Mouse (Mus musculus) heart, embryonic 14.5 days (tissue): ENCODE data around the gene Hoxd9. TPM values are rescaled to one million over a fixed set of nuclear protein-coding genes. Genes with fewer than 3 reads are reported as not detected.

ENCODE experiments used
- ATAC-seq: fragments of 200-750 bp; cut with Nextera tagmentation; 2 replicates; pipeline ENCODE4 v1.8.0; 2017; ENCODE audit warnings: low read depth, moderate TSS enrichment; ENCODE audit not compliant: insufficient number of reproducible peaks, insufficient read depth, low FRiP score
- H3K27ac ChIP-seq, 2 experiments: fragments of 200-500 bp in 1 of 2; fragments of 300-500 bp in 1 of 2; sonication (generic) in 1 of 2; replicated peaks in 1 of 2; 2 replicates each; pipeline ENCODE4 v1.5.1; 2012 to 2014; ENCODE audit warnings: low read depth in 2 of 2, low read length in 2 of 2, control low read depth in 1 of 2, mild to moderate bottlenecking in 1 of 2, mixed read lengths in 1 of 2; ENCODE audit not compliant: control insufficient read depth in 1 of 2, insufficient read depth in 1 of 2
- H3K27me3 ChIP-seq: fragments of 300-500 bp; sonication (generic); 2 replicates; pipeline ENCODE4 v1.6.1; 2014; ENCODE audit warnings: mild to moderate bottlenecking, low read length, control low read depth; ENCODE audit not compliant: control insufficient read depth, insufficient read depth
- H3K36me3 ChIP-seq: fragments of 300-500 bp; sonication (generic); 2 replicates; pipeline ENCODE4 v1.6.1; 2014; ENCODE audit warnings: mild to moderate bottlenecking, control low read depth, low read length, mixed read lengths; ENCODE audit not compliant: control insufficient read depth, insufficient read depth
- H3K4me1 ChIP-seq, 2 experiments: fragments of 200-500 bp in 1 of 2; fragments of 300-500 bp in 1 of 2; sonication (generic) in 1 of 2; 2 replicates each; pipeline ENCODE4 v1.6.1; 2012 to 2014; ENCODE audit warnings: low read length in 2 of 2, control low read depth in 1 of 2, mixed read lengths in 1 of 2; ENCODE audit not compliant: control insufficient read depth in 2 of 2, insufficient read depth in 2 of 2
- H3K4me2 ChIP-seq: fragments of 300-500 bp; sonication (generic); 2 replicates; pipeline ENCODE4 v1.6.1; 2014; ENCODE audit warnings: mild to moderate bottlenecking, low read length
- H3K4me3 ChIP-seq, 2 experiments: fragments of 200-500 bp in 1 of 2; fragments of 300-500 bp in 1 of 2; sonication (generic) in 1 of 2; 2 replicates each; pipeline ENCODE4 v1.5.1; 2012 to 2014; ENCODE audit warnings: low read length in 2 of 2, mild to moderate bottlenecking in 2 of 2, control low read depth in 1 of 2, low read depth in 1 of 2, moderate library complexity in 1 of 2; ENCODE audit not compliant: control insufficient read depth in 1 of 2, insufficient read depth in 1 of 2
- H3K9ac ChIP-seq: fragments of 300-500 bp; sonication (generic); 2 replicates; pipeline ENCODE4 v1.6.1; 2014; ENCODE audit warnings: mild to moderate bottlenecking, low read length
- H3K9me3 ChIP-seq: fragments of 300-500 bp; sonication (generic); 2 replicates; pipeline ENCODE4 v1.6.1; 2016; ENCODE audit warnings: low read length, control low read depth; ENCODE audit not compliant: control insufficient read depth
- WGBS: fragments of 180-500 bp; shearing (Covaris S2); extraction: QIAGEN DNeasy Blood & Tissue Kit; methylation state at CpG from one replicate; pipeline ENCODE4 v1.1.7; 2014; 5-methylcytosine and 5-hydroxymethylcytosine counted together
- polyA plus RNA-seq: library from polyadenylated mRNA; unstranded; fragments of >200 nt; fragmentation: Nextera tagmentation; extraction: Ambion mirVana; gene quantifications from 2 replicates; pipeline ENCODE4 v1.2.1, GENCODE M21; 2014

Hoxd9 gene
- polyA plus RNA-seq, 1 experiment from 2014 or later = 0.22 TPM

DNA sequence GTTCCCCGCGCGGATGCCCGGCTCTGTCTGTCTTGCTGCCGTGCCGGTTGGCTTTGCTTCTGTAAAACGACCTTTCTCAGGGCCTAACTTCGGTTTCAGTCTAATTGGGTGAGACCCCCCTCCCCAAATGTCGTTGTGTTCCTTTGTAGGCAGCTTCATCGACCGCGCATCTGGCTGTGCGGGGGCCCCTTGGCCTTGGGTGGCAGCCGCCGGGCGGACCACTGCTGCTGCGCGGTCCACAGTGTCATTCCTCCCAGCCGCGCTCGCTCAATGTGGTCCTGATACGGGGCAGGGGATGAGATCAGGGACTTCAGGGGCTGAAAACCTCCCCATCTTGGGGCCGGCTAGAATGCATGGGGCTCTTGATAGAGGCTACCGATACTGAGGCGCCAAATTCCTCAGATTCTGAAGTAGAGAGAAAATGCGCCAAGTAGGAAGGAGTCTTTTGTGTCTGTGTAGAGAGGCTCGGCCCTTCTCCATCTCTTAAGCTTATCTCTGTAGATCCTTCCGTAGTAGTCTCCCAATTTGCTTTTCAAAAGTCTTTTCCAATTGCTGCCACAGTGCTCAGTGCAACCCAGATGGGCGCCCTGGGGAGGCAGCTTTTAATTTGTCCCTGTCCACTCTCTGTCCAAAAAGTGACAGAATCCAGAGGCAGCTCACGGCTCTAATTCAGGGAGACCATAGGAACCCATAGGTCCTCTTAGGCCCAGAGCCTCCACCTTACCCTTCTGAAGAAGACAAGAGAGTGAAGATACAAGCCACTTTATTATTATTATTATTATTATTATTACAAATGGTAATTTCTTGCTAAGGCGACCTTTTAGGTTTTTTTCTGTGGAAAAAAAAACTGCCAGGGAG is 9.6 kb upstream of the Hoxd9 start:
- no peak for ATAC-seq
- no peak overlapping the region for H3K27ac ChIP-seq
- WGBS = 2% methylated on average over 31 of the region's 31 CpGs
- H3K4me1 ChIP-seq = no peaks in the 10 kb centered on the region; a peak in 2 of 4 replicates
- H3K27me3 ChIP-seq = peaks cover 98% of the 10 kb centered on the region
- H3K4me2 ChIP-seq = no peak overlapping the region
- no peaks in the 10 kb centered on the region for H3K36me3 ChIP-seq
- H3K4me3 ChIP-seq = no peak overlapping the region
- no peak overlapping the region for H3K9ac ChIP-seq
- no peaks in the 10 kb centered on the region for H3K9me3 ChIP-seq

- H3K36me3 ChIP-seq = no peaks in the 10 kb centered on the region
- peaks cover 98% of the 10 kb centered on the region for H3K27me3 ChIP-seq
- H3K27ac ChIP-seq = no peak overlapping the region
- 3% methylated on average over 12 of the region's 12 CpGs for WGBS
- no peak overlapping the region for H3K4me2 ChIP-seq
- no peak overlapping the region for H3K4me3 ChIP-seq
- ATAC-seq = no peak
- no peaks in the 10 kb centered on the region for H3K9me3 ChIP-seq
- H3K9ac ChIP-seq = no peak overlapping the region
- H3K4me1 ChIP-seq = no peaks in the 10 kb centered on the region; a peak in 1 of 4 replicates
Observed at GRCm38 (mm10) chr2:74688795-74689573, 8.5 kb upstream of the Hoxd9 start.

DNA sequence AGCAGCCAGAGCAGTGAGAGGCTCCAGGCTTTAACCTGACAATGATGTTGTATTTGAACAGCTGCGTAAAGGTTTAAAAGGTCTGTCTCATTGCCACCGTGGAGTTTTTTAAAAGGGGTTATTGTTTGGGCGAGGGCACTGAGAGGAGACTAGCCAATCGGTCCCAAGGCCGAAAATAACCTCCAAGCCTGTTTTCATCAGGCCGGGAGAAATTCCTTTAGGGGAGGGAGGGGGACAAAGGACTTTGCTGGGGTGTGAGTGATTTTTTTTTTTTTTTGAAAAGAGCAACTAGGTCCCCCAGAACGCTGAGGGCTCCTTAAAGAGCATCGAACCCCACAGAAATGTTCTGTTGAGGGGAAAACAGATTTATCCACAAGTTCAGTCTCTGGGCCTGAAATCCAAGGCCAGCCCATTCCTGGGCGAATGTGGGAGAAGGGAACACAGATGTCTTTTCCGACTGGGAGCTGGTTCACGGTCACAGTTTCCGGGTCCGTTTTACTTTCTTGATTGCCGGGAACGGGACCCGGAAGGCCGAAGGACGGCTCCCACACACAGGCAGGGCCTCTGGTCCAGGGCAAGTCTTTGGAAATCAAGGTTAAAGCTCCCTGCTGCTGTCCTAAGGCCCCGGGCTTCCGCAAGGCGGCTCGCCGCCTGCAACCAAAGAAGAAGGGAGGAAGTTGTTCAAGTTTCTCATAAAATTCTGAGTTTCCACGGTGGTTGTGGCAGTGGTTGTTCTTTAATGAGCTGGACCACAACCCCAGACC is 7.8 kb upstream of the Hoxd9 start:
- no peak overlapping the region for H3K4me2 ChIP-seq

GRCm38 (mm10) chr2:74690338-74690716 is 7.2 kb upstream of the Hoxd9 start:
- WGBS = 4% methylated on average over 8 of the region's 8 CpGs
- H3K27ac ChIP-seq = no peak overlapping the region
- peaks cover 98% of the 10 kb centered on the region for H3K27me3 ChIP-seq
- H3K9me3 ChIP-seq = no peaks in the 10 kb centered on the region
- H3K36me3 ChIP-seq = no peaks in the 10 kb centered on the region
- ATAC-seq = no peak
- H3K9ac ChIP-seq = no peak overlapping the region
- H3K4me2 ChIP-seq = no peak overlapping the region
- H3K4me3 ChIP-seq = no peak overlapping the region
- H3K4me1 ChIP-seq = no peaks in the 10 kb centered on the region; a peak in 1 of 4 replicates

More for the DNA sequence above, 7.8 kb upstream of the Hoxd9 start:
- Histone ChIP-seq H3K4me3 (no peak overlapping the region), H3K9ac (no peak overlapping the region), H3K4me1 (no peaks in the 10 kb centered on the region; a peak in 1 of 4 replicates), H3K27ac (no peak overlapping the region), H3K27me3 (peaks cover 98% of the 10 kb centered on the region), H3K36me3 (no peaks in the 10 kb centered on the region), H3K9me3 (no peaks in the 10 kb centered on the region)
- WGBS = 1% methylated on average over 24 of the region's 24 CpGs
- no peak for ATAC-seq

DNA sequence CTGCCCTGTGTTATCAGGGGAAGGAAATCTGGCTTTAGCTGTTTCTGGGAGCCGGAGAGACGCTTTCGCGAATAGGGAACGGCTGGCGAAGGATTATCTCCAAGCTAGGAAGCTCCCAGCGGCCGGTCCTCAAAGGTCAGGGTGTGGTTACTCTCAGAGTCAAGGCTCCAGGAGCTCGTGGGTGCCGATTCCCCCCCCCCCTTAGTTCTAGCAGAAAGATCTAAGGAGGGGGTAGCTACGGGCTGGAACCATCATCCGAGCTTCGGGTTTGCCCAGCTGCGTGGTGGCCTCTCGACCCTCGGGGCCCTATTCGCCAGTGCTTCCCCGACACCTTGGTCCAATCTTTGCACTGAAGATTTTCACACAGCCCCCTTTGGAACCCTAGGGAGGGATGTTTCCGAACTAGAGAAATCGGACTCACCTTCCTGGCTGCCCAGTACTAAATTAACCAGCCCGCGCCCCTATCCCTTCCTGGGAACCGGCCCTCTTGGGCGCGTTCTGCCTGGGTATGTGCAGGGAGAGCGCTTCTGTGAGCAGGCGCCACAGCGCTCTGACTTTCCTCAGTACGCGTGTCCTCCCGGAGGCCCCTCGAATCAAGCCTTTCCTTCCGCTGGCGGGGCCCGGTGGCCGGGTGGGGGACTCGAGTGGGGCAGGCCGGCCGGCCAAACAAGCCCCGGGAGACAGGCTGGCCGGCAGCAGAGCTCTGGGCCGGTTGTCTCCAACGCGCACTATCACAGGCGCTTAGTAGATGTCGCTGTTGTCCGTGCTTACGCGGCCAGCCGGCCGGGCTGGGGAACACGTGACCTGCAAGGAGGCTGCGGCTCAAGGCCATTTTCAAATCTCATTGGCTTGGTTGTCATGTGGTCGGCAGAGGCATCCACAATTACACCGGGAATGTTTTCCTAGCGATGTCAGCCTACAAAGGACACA is 6.2 kb upstream of the Hoxd9 start, which contains the start of gene Hoxd10:
Gene Hoxd10, plus strand, starts transcription at position 903 of the 930 bp plus-strand sequence.
- Histone ChIP-seq H3K4me3 (0 out of 4 replicates have a peak within 1 kb of the TSS, but pooled peaks of 1 of the 2 experiments have one; percentile 17), H3K9ac (no peak within 1 kb of the TSS), H3K4me1 (no peaks in the 10 kb centered on the region; a peak in 1 of 4 replicates), H3K4me2 (0 out of 2 replicates have a peak within 1 kb of the TSS, but pooled peaks have one; percentile 5), H3K9me3 (no peaks in the 10 kb centered on the region), H3K27ac (no peak within 1 kb of the TSS), H3K36me3 (no peaks in the 10 kb centered on the region), H3K27me3 (peaks cover 99% of the 10 kb centered on the region)
- WGBS = 2% methylated on average over 56 of the region's 56 CpGs
- ATAC-seq = 0 out of 2 replicates have a peak, but pooled peaks have one; percentile 31

DNA sequence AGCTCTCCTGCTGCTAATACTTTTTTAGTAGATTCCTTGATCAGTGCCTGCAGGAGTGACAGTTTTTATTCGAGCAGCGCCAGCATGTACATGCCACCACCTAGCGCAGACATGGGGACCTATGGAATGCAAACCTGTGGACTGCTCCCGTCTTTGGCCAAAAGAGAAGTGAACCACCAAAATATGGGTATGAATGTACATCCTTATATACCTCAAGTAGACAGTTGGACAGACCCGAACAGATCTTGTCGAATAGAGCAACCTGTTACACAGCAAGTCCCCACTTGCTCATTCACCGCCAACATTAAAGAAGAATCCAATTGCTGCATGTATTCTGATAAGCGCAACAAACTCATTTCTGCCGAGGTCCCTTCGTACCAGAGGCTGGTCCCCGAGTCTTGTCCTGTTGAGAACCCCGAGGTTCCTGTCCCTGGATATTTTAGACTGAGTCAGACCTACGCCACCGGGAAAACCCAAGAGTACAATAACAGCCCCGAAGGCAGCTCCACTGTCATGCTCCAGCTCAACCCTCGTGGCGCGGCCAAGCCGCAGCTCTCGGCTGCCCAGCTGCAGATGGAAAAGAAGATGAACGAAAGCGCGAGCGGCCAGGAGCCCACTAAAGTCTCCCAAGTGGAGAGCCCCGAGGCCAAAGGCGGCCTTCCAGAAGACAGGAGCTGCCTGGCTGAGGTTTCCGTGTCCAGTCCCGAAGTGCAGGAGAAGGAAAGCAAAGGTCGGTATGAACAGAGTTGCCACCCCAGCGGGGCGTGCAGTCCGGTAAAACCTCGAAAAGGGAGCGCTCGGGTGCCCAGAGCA is 5.3 kb upstream of the Hoxd9 start:
- no peak overlapping the region for H3K4me2 ChIP-seq
- H3K36me3 ChIP-seq = no peaks in the 10 kb centered on the region
- no peaks in the 10 kb centered on the region; a peak in 1 of 4 replicates for H3K4me1 ChIP-seq
- no peak overlapping the region for H3K27ac ChIP-seq
- 5% methylated on average over 35 of the region's 35 CpGs for WGBS
- peaks cover 99% of the 10 kb centered on the region for H3K27me3 ChIP-seq
- no peak overlapping the region for H3K9ac ChIP-seq
- 0 out of 4 replicates have a peak overlapping the region, but pooled peaks of 1 of the 2 experiments have one; percentile 9 for H3K4me3 ChIP-seq
- no peak for ATAC-seq
- H3K9me3 ChIP-seq = no peaks in the 10 kb centered on the region
